Mouse (Mus musculus) brain, embryonic 14.5 days (tissue): ENCODE data around the gene Arhgef25. TPM values are rescaled to one million over a fixed set of nuclear protein-coding genes. Genes with fewer than 3 reads are reported as not detected.

Source experiments
- DNase-seq: peaks from one replicate; pipeline ENCODE4 v3.0.0-alpha.2; 2011; ENCODE audit warnings: low read depth
- CTCF ChIP-seq: fragments of 200-500 bp; IDR thresholded peaks from 2 replicates; pipeline ENCODE4 v1.5.1; 2012; ENCODE audit warnings: inconsistent platforms, mild to moderate bottlenecking, moderate library complexity, borderline replicate concordance; ENCODE audit not compliant: insufficient read depth, insufficient read length; ENCODE audit errors: extremely low read depth
- POLR2A ChIP-seq: fragments of 200-500 bp; IDR thresholded peaks from 2 replicates; pipeline ENCODE4 v1.6.1; 2012; ENCODE audit warnings: mild to moderate bottlenecking, inconsistent platforms, borderline replicate concordance; ENCODE audit not compliant: poor library complexity, insufficient read depth, insufficient read length, severe bottlenecking; ENCODE audit errors: extremely low read depth
- polyA plus RNA-seq: library from polyadenylated mRNA; depleted of rRNA; stranded (reverse); fragments of >200 nt; gene quantifications from 2 replicates; pipeline ENCODE4 v1.2.3, GENCODE M21; 2012

Arhgef25 gene
- polyA plus RNA-seq, 1 experiment = 66.7 TPM

GRCm38 (mm10) chr10:127180695-127181047, 9.2 kb downstream of the Arhgef25 start:
- DNase-seq = no peak
- no peak for TF ChIP-seq CTCF
- no peak for TF ChIP-seq POLR2A

DNA sequence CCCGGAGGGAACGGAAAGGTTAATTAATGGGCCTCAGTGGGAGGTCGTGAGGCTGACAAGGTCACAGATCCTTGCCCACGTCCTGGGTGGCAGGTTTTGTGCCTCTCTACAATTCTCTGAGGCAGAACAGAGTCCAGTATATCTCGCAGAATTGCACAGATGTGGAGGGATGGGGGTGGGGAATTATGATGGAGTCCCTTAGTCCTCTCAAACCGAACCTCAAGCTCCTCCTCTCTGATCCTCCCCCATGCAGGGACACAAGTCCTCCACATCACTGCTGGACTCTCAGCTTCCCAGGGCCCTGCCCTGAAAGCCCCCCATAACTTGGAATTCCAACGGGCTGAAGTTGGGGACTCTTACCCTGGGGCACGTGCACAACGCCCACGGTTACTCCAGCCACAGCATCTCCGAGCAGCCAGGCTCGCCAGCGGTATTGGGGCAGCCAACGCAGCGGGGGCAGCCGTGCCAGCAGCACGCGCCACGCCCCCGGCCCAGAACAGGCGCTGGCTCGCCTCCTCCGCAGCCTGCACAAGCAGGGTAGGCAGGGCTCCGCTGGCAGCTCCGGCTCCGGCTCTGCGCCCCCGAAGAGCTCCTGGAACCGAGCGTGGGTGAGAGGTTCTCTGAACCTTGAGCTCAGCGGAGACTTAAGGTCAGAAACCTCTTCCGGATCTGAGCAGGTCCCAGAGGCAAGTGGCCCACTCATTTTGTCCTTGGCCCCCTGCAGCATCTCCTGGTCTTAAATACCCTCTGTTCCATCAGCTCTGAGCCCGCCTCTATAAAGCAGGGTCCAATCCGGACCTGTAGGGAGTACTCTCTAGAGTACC, 9.8 kb downstream of the Arhgef25 start, which contains the start of gene Slc26a10:
Slc26a10 (minus strand) TSS at position 775 of the 824 bp plus-strand sequence.
- peak; percentile 67 for DNase-seq
- TF ChIP-seq CTCF = no peak
- TF ChIP-seq POLR2A = no peak

DNA sequence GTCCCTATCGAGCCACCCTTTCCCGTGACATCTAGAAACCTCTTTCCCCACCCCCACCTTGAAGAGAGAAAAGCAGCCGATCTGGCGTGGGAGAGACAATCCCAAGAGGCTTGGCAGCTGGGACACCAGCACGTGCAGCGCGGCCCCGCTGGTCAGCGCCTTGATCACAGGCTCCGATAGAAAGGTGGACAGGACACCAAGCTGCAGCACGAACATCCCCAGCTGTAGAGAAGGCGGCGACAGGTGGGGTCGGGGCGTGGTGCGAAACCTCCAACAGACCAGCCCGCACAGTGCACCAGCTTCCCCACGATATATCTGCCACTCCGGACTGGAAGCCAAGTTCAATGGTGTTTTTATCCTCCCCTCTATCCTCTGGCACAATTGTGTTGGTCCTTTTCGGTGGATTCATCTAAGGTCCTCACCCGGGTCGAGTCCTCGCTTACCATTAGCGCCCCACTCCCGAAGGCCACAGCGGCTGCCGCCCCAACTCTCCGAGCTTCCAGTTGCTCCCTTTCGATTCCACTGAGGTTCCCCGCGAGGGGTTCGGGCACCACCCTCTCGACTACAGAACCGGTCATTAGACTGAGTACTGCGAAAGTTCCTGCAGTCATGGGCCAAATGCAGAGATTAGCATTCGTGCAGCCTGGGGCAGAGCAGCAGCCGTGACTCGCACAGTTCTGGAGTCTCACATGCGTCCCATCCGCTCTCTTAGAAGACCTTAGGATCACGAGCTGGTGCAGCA, 11.4 kb downstream of the Arhgef25 start:
- TF ChIP-seq CTCF = no peak
- no peak for TF ChIP-seq POLR2A
- no peak for DNase-seq

DNA sequence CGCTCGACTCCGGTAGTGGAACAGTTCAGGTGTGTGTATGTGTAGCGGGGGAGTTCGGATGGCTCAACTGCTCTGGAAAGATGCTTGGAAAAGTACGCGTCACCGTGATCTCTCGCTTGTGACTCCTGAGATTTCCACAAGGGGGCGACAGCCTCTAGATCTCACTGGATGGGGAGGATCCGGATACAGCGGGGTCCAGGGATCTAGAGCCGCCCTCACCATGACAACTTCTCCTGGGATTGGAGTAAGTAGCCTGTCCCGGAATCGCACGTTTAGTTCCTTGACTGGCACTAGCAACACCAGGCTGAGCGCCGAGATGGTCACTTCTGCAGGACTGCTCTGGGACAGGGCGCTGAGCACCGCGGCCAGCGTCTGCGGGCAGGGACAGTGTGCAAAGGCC, 12.2 kb downstream of the Arhgef25 start:
- TF ChIP-seq CTCF = peak; percentile 93
- no peak for TF ChIP-seq POLR2A

DNA sequence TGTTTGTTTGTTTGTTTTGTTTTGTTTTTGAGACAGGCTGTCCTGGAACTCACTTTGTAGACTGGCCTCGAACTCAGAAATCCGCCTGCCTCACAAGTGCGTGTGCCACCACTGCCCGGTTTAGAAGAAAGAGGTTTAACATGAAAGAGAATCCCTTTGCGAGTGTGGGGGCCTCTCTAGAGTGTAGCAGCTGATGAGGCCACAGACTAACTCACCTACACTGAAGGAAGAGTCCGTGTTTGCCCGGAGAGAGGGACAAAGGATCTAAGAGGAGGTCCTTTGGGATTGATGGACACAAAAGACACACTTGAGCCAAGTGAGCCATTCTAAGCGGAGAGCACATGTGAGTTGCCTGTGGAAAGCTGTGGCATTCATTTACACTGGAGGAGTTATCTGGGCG, 12.6 kb downstream of the Arhgef25 start:
- TF ChIP-seq POLR2A (no peak), CTCF (no peak)
- DNase-seq = no peak

More for the DNA sequence above, 12.2 kb downstream of the Arhgef25 start:
- DNase-seq = peak; percentile 85

- DNase-seq = no peak
- TF ChIP-seq CTCF (no peak), POLR2A (no peak)
Observed at GRCm38 (mm10) chr10:127176756-127177155, 13.1 kb downstream of the Arhgef25 start.

DNA sequence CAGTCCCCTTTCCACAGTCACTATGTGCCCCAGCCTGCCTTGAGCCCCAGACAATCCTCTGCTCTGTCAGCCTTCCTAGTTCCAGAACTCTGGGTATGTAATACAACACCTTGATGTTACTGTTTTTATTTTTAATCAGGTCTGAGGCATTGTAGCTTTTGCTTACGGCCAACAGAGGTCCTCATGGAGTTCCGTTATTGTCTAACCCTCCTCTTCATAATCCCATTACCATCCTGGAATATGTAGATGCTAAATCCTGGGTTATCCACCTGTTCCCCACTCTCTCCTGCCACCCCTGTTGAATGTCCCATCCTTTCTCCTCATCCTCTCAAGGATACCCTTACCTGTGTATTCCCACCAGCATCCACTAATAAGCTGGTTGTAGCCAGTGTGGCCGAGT, 13.7 kb downstream of the Arhgef25 start:
- TF ChIP-seq POLR2A (no peak), CTCF (no peak)
- no peak for DNase-seq

DNA sequence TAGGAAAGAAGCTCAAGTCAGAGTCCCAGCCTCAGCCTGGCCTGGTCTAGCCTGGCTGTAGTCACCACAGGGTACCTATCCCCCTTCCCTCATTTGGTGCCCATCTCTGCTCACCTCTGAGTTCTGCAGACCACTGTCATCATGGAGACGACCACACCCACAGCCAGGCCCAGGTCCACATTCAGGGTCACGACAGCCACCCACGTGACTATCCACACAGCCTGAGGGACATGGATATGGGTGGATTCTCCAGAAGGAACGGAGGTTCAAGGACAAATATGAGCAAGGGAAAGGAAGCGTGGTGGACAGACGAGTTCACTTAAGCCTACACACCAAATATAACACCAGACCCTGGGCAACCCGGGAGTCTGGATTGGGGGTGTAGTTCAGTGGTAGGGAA, 15.7 kb downstream of the Arhgef25 start:
- no peak for DNase-seq
- TF ChIP-seq CTCF (no peak), POLR2A (no peak)

- no peak for DNase-seq
- TF ChIP-seq CTCF = no peak
- TF ChIP-seq POLR2A = no peak
Observed at GRCm38 (mm10) chr10:127173148-127174065, 16.5 kb downstream of the Arhgef25 start.

DNA sequence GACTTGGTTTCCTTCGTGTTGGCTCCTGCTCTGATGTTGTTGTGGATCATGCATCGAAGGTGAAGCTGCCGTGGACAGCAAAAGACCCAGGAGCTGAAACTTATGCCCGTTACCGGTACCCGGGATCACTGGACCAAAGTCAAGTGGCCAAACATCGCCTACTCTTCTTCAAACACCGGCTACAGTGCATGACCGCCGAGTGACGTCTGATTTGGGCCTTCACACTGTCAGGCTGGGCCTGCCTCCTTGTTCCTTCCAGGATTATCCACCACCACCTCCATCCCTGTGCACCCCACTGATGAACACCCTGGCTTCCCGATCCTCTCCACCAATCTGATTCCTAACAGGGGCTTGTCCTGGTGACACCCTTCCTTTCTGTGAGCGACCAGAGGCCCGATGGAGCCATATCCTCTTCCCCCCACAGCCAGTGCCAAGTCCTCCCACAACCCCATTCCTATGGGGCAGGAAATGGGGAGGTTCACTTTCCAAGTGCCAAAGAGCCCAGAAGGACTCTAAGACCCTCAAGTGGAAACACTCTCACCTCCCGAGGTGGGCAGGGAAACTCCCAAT, 18.2 kb downstream of the Arhgef25 start:
- TF ChIP-seq CTCF = no peak
- TF ChIP-seq POLR2A = no peak
- DNase-seq = no peak

- DNase-seq = peak; percentile 67
- no peak for TF ChIP-seq POLR2A
- peak; percentile 79 for TF ChIP-seq CTCF
Observed at GRCm38 (mm10) chr10:127170837-127171272, 19.0 kb downstream of the Arhgef25 start.

DNA sequence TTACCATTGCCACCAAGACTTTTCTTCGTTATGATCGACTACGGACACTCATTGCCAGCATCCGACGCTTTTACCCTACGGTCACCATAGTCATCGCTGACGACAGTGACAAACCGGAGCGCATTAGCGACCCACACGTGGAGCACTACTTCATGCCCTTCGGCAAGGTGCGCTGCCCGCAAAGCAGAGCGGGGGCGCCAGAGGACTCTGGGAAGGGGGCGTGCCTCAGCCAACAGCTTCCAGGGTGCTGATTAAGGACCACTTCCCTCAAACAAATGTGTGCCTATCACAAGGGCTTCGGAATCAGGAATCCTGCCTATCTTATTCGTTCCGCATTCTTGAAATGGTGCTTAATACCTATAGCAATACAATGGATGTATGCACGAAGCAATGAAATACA, 19.9 kb downstream of the Arhgef25 start:
- peak; percentile 59 for DNase-seq
- no peak for TF ChIP-seq POLR2A
- TF ChIP-seq CTCF = peak; percentile 48; the same call in 1 of the 2 replicates
